Mouse (Mus musculus) testis, adult 2 months (tissue): Measurements from ENCODE around the gene Gnb1l.

Source experiments
- CTCF ChIP-seq: fragments of 200-500 bp; IDR thresholded peaks from 2 replicates; pipeline ENCODE4 v1.5.1; 2012; ENCODE audit warnings: low read depth, mild to moderate bottlenecking, inconsistent platforms, low read length, moderate library complexity; ENCODE audit not compliant: control insufficient read depth, insufficient read depth, insufficient replicate concordance
- POLR2A ChIP-seq: fragments of 200-500 bp; IDR thresholded peaks from 2 replicates; pipeline ENCODE4 v1.6.1; 2012; ENCODE audit warnings: low read depth, mild to moderate bottlenecking, inconsistent platforms, low read length, moderate library complexity; ENCODE audit not compliant: control insufficient read depth

DNA sequence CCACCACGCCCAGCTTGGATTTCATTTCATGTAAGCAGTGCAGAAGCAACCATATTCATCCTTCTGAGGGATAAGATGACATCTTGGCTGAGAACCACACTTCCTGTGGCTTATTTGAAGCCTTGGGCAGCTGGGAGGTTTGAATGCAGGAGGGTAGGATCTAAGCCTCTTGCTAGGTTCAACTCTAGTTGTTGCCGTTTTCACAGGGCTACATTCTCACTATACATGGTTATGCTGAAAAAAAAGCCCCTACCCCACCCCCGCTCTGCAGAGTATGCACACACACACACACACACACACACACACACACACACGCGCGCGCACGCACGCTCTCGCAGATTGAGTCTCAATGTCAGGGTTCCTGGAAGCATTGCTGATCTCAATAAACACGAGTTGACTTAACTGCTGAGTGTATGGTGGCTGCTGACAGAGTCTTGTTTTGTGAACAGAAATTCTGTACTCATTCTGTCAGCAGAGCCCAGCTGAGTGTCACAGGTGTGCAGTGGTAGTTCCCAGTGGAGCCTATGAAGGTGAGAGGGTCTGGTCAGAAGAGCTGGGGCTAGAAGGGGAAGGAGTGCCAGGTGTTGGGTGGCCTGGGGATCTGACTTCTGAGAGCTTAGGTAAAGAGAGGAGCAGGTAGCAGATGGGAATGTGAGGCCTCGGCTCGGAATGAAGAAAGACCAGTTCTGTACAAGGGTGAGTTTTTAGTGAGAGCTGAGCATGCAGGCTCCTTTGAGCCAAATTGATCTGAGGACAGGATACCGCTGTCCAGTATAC is 5.2 kb downstream of the Gnb1l start:
- TF ChIP-seq CTCF (no peak), POLR2A (no peak)
